Mouse (Mus musculus) brain, embryonic 14.5 days (tissue): ENCODE results near the gene Sept5. TPM values are rescaled to one million over a fixed set of nuclear protein-coding genes. Genes with fewer than 3 reads are reported as not detected.

Experiments used
- DNase-seq: peaks from one replicate; pipeline ENCODE4 v3.0.0-alpha.2; 2011; ENCODE audit warnings: low read depth
- CTCF ChIP-seq: fragments of 200-500 bp; IDR thresholded peaks from 2 replicates; pipeline ENCODE4 v1.5.1; 2012; ENCODE audit warnings: inconsistent platforms, mild to moderate bottlenecking, moderate library complexity, borderline replicate concordance; ENCODE audit not compliant: insufficient read depth, insufficient read length; ENCODE audit errors: extremely low read depth
- POLR2A ChIP-seq: fragments of 200-500 bp; IDR thresholded peaks from 2 replicates; pipeline ENCODE4 v1.6.1; 2012; ENCODE audit warnings: mild to moderate bottlenecking, inconsistent platforms, borderline replicate concordance; ENCODE audit not compliant: poor library complexity, insufficient read depth, insufficient read length, severe bottlenecking; ENCODE audit errors: extremely low read depth
- polyA plus RNA-seq: library from polyadenylated mRNA; depleted of rRNA; stranded (reverse); fragments of >200 nt; gene quantifications from 2 replicates; pipeline ENCODE4 v1.2.3, GENCODE M21; 2012

The Sept5 gene
- polyA plus RNA-seq, 1 experiment: 348 TPM

GRCm38 (mm10) chr16:18628948-18629340, 810 bp downstream of the Sept5 start:
- TF ChIP-seq CTCF (no peak), POLR2A (no peak)
- no peak for DNase-seq

- DNase-seq: peak; percentile 37
- TF ChIP-seq CTCF: no peak
- no peak for TF ChIP-seq POLR2A
Measured at GRCm38 (mm10) chr16:18628206-18628947, 1.4 kb downstream of the Sept5 start.

- DNase-seq: no peak
- TF ChIP-seq POLR2A (no peak), CTCF (no peak)
Measured at GRCm38 (mm10) chr16:18627163-18627562, 2.6 kb downstream of the Sept5 start.

GRCm38 (mm10) chr16:18626376-18626878, 3.3 kb downstream of the Sept5 start, which contains the start of gene Gm49601:
Gene Gm49601, minus strand, starts transcription at chr16:18626427.
- TF ChIP-seq CTCF (peak; percentile 88), POLR2A (no peak)
- peak; percentile 84 for DNase-seq

- no peak for TF ChIP-seq CTCF
- no peak for TF ChIP-seq POLR2A
- DNase-seq: peak; percentile 21
Measured at GRCm38 (mm10) chr16:18625791-18626311, 3.9 kb downstream of the Sept5 start.

GRCm38 (mm10) chr16:18625097-18625496, 4.7 kb downstream of the Sept5 start:
- TF ChIP-seq CTCF (no peak), POLR2A (no peak)
- no peak for DNase-seq

- no peak for TF ChIP-seq CTCF
- no peak for TF ChIP-seq POLR2A
- DNase-seq: no peak
Measured at GRCm38 (mm10) chr16:18624641-18625040, 5.1 kb downstream of the Sept5 start.

- DNase-seq: no peak
- no peak for TF ChIP-seq CTCF
- TF ChIP-seq POLR2A: no peak
Measured at GRCm38 (mm10) chr16:18623751-18624540, 5.8 kb downstream of the Sept5 start.

GRCm38 (mm10) chr16:18622916-18623750, 6.6 kb downstream of the Sept5 start:
- TF ChIP-seq POLR2A (no peak), CTCF (no peak)
- no peak for DNase-seq

GRCm38 (mm10) chr16:18622019-18622418, 7.7 kb downstream of the Sept5 start, which contains the start of gene Gp1bb:
Gene Gp1bb, minus strand, starts transcription at chr16:18622403.
- no peak for TF ChIP-seq POLR2A
- no peak for TF ChIP-seq CTCF
- no peak for DNase-seq

- no peak for TF ChIP-seq POLR2A
- TF ChIP-seq CTCF: no peak
- peak; percentile 28 for DNase-seq
Measured at GRCm38 (mm10) chr16:18621362-18622001, 8.3 kb downstream of the Sept5 start.
